Mouse (Mus musculus) left cerebral cortex, adult 18-20 months (tissue): Measurements from ENCODE around the gene Phyh. TPM values are rescaled to one million over a fixed set of nuclear protein-coding genes. Genes with fewer than 3 reads are reported as not detected.
"Not testable (repeated sequence)": the region's sequence is repeated elsewhere in the genome, so short reads cannot be mapped to it uniquely, and the experiment has no call there.

Experiments
- DNase-seq, 2 experiments: peaks; one replicate each; pipeline ENCODE4 v3.0.0; 2021 to 2022; ENCODE audit warnings: low spot score in 2 of 2, mixed read lengths in 1 of 2
- total RNA-seq, 2 experiments: library from RNA; stranded (reverse); gene quantifications; 2 replicates each; pipeline ENCODE4 v1.2.3; 2021

The Phyh gene
- total RNA-seq, 2 experiments from 2014 or later = 93.1 to 110 TPM

GRCm38 (mm10) chr2:4916037-4916436 lies 2.8 kb upstream of the Phyh start:
- DNase-seq = no peak

GRCm38 (mm10) chr2:4917326-4918021 lies 1.3 kb upstream of the Phyh start:
- peak; percentile 45 to 47 for DNase-seq

GRCm38 (mm10) chr2:4921019-4921418 lies 2.2 kb downstream of the Phyh start:
- no peak for DNase-seq

GRCm38 (mm10) chr2:4922476-4923164 lies 3.8 kb downstream of the Phyh start:
- no peak for DNase-seq

GRCm38 (mm10) chr2:4927391-4927790 lies 8.6 kb downstream of the Phyh start:
- no peak for DNase-seq

GRCm38 (mm10) chr2:4929230-4929629 lies 10.4 kb downstream of the Phyh start:
- no peak for DNase-seq

GRCm38 (mm10) chr2:4934516-4934915 lies 15.7 kb downstream of the Phyh start:
- DNase-seq = no peak

GRCm38 (mm10) chr2:4937931-4938330 lies 19.1 kb downstream of the Phyh start:
- DNase-seq = no peak

GRCm38 (mm10) chr2:4940861-4941260 lies 22.0 kb downstream of the Phyh start:
- no peak for DNase-seq

- DNase-seq = not testable (repeated sequence)
Measured at GRCm38 (mm10) chr2:4949691-4950090, 30.9 kb downstream of the Phyh start.

- DNase-seq = no peak
Measured at GRCm38 (mm10) chr2:4950986-4951385, 32.2 kb downstream of the Phyh start.

GRCm38 (mm10) chr2:4954216-4954760 lies 35.5 kb downstream of the Phyh start:
- DNase-seq = no peak

- no peak for DNase-seq
Measured at GRCm38 (mm10) chr2:4958039-4958438, 39.2 kb downstream of the Phyh start.

GRCm38 (mm10) chr2:4967806-4968205 lies 49.0 kb downstream of the Phyh start:
- DNase-seq = no peak

GRCm38 (mm10) chr2:4969083-4969482 lies 50.3 kb downstream of the Phyh start:
- no peak for DNase-seq

- peak; percentile 6 to 43 for DNase-seq
Measured at GRCm38 (mm10) chr2:4975807-4976206, 57.0 kb downstream of the Phyh start, which contains the start of gene Ucma. Gene Ucma (plus strand): TSS chr2:4976122.

- no peak for DNase-seq
Measured at GRCm38 (mm10) chr2:4978091-4978490, 59.3 kb downstream of the Phyh start.

- DNase-seq = no peak
Measured at GRCm38 (mm10) chr2:4983987-4984386, 65.2 kb downstream of the Phyh start.

GRCm38 (mm10) chr2:4985000-4985399 lies 66.2 kb downstream of the Phyh start:
- no peak for DNase-seq

GRCm38 (mm10) chr2:4986798-4987197 lies 68.0 kb downstream of the Phyh start:
- DNase-seq = no peak

- DNase-seq = no peak
Measured at GRCm38 (mm10) chr2:4987388-4988180, 68.8 kb downstream of the Phyh start.
